Mouse (Mus musculus) forebrain, embryonic 11.5 days (tissue): ENCODE measurements around the gene Stap2. TPM values are rescaled to one million over a fixed set of nuclear protein-coding genes. Genes with fewer than 3 reads are reported as not detected.

ENCODE experiments used
- ATAC-seq: fragments of 200-750 bp; cut with Nextera tagmentation; replicated peaks from 2 replicates; pipeline ENCODE4 v1.8.0; 2017; ENCODE audit warnings: moderate TSS enrichment; ENCODE audit not compliant: low FRiP score
- DNase-seq: peaks from one replicate; pipeline ENCODE4 v3.0.0-alpha.2; 2017; ENCODE audit warnings: low spot score
- H3K27ac ChIP-seq: fragments of 300-500 bp; sonication (generic); 2 replicates; pipeline ENCODE4 v1.5.1; 2014; ENCODE audit warnings: low read depth, low read length
- H3K27me3 ChIP-seq: fragments of 300-500 bp; sonication (generic); 2 replicates; pipeline ENCODE4 v1.6.1; 2014; ENCODE audit warnings: mild to moderate bottlenecking, low read length, mixed read lengths; ENCODE audit not compliant: control insufficient read depth, insufficient read depth
- H3K36me3 ChIP-seq: fragments of 300-500 bp; sonication (generic); 2 replicates; pipeline ENCODE4 v1.6.1; 2014; ENCODE audit warnings: mild to moderate bottlenecking, low read length, moderate library complexity, mixed read lengths; ENCODE audit not compliant: control insufficient read depth, insufficient read depth
- H3K4me1 ChIP-seq: fragments of 300-500 bp; sonication (generic); replicated peaks from 2 replicates; pipeline ENCODE4 v1.6.1; 2014; ENCODE audit warnings: low read length, mixed read lengths; ENCODE audit not compliant: control insufficient read depth, insufficient read depth
- H3K4me2 ChIP-seq: fragments of 300-500 bp; sonication (generic); 2 replicates; pipeline ENCODE4 v1.6.1; 2014; ENCODE audit warnings: low read depth, mild to moderate bottlenecking, low read length, moderate library complexity, mixed read lengths; ENCODE audit not compliant: severe bottlenecking
- H3K4me3 ChIP-seq: fragments of 300-500 bp; sonication (generic); 2 replicates; pipeline ENCODE4 v1.5.1; 2014; ENCODE audit warnings: low read depth, low read length
- H3K9ac ChIP-seq: fragments of 300-500 bp; sonication (generic); 2 replicates; pipeline ENCODE4 v1.6.1; 2014; ENCODE audit warnings: low read length
- H3K9me3 ChIP-seq: fragments of 300-500 bp; sonication (generic); 2 replicates; pipeline ENCODE4 v1.6.1; 2016; ENCODE audit warnings: low read length, mixed read lengths; ENCODE audit not compliant: control insufficient read depth
- WGBS: fragments of 180-500 bp; shearing (Covaris S2); extraction: QIAGEN DNeasy Blood & Tissue Kit; methylation state at CpG from one replicate; pipeline ENCODE4 v1.1.7; 2014; 5-methylcytosine and 5-hydroxymethylcytosine counted together
- polyA plus RNA-seq: library from polyadenylated mRNA; unstranded; fragments of >200 nt; fragmentation: Nextera tagmentation; extraction: Ambion mirVana; gene quantifications from 2 replicates; pipeline ENCODE4 v1.2.1, GENCODE M21; 2014

The Stap2 gene
- polyA plus RNA-seq, 1 experiment from 2014 or later = 5.3 TPM

DNA sequence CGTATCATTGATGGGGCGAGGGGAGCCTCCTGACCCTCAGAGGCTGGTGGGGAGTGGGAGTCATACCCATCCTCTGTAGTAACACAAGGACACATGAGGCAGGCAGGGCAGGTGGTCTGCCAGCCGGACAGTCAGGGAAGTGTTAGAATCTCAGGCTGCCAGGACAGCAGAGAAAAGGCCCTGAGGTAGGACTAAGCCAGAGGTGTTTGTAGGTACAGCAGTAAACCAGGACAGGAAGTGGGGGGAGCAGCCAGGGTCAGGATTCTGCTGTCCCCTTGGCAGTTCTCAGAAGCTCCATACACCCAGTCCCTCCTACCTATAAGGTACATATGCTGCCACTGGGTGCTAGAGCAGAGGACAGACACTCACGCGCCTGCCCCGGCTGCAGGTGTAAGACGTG, 43.8 kb downstream of the Stap2 start:
- peak; percentile 41 for DNase-seq
- Histone ChIP-seq H3K36me3 (peaks cover 2% of the 10 kb centered on the region; the same call in 1 of the 2 replicates), H3K27me3 (no peaks in the 10 kb centered on the region), H3K4me3 (no peak overlapping the region), H3K9me3 (no peaks in the 10 kb centered on the region), H3K9ac (no peak overlapping the region), H3K4me2 (no peak overlapping the region), H3K4me1 (peaks cover 8% of the 10 kb centered on the region; the same call in 1 of the 2 replicates), H3K27ac (no peak overlapping the region)
- WGBS = 94% methylated on average over 7 of the region's 7 CpGs
- no peak for ATAC-seq

DNA sequence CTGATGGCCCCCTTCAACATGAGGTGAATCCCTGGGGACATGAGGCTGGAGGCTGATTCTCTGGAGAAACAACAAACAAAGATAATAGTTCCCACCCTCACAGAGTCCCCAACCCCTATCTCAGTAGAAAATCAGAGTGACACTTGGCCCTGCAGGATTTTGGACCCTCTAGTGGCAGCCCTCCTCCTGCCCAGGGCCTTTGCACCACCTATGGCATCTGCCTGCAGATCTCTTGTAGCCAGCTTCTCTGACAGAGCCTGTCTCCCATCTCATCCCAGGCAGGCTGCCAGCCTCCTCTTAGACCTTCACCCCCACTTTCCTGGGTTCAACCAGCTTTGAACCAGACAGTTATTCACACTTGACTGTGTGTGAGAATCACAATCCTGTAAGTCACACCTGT, 44.6 kb downstream of the Stap2 start:
- Histone ChIP-seq H3K4me3 (no peak overlapping the region), H3K9ac (no peak overlapping the region), H3K36me3 (no peaks in the 10 kb centered on the region; the same call in 1 of the 2 replicates), H3K27ac (no peak overlapping the region), H3K4me1 (peaks cover 10% of the 10 kb centered on the region), H3K4me2 (no peak overlapping the region), H3K9me3 (no peaks in the 10 kb centered on the region), H3K27me3 (no peaks in the 10 kb centered on the region)
- ATAC-seq = no peak
- no peak for DNase-seq

DNA sequence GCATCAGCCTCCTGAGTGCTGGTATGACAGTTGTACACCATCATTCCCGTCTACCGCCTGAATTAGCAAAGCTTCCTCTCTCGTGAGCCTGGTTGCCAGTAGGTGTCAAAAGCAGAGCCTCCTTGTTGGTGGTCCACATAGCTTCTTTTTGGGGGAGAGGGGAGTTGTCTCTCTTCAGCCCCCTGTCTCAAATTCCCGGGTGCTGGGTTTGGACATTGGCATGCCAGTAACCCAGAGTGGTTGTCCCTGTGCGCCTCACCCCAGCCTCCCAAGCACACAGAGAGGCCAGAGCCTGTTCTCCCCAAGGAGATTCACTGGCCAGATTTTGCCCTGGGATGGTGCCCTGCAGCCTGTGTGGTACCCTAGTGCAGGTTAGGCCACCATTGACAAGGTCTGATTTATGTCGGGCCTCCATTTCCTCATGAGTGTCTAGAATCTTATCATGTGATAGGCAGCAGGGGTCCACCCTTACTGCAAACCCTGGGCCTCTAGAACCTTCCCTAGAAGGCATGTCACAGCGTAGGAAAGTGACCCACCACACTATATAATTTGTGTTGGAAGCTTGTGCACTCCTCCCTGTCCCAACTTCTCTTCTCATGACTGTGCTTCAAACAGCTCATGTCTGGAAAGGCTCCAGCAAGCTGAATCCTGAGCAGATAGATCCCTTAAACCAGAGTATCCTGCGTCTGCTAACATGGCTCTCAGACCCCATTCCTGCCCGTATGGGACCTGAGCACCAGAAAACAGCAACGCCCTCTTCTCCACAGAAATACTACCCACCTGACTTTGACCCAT, 45.2 kb downstream of the Stap2 start:
- 75% methylated on average over 10 of the region's 10 CpGs for WGBS
- Histone ChIP-seq H3K9ac (peak overlapping the region; percentile 37), H3K4me1 (peaks cover 10% of the 10 kb centered on the region), H3K27ac (no peak overlapping the region), H3K4me3 (peak overlapping the region; percentile 56), H3K9me3 (no peaks in the 10 kb centered on the region), H3K36me3 (no peaks in the 10 kb centered on the region; the same call in 1 of the 2 replicates), H3K4me2 (peak overlapping the region; percentile 66), H3K27me3 (no peaks in the 10 kb centered on the region)
- no peak for ATAC-seq
- peak; percentile 52 for DNase-seq

DNA sequence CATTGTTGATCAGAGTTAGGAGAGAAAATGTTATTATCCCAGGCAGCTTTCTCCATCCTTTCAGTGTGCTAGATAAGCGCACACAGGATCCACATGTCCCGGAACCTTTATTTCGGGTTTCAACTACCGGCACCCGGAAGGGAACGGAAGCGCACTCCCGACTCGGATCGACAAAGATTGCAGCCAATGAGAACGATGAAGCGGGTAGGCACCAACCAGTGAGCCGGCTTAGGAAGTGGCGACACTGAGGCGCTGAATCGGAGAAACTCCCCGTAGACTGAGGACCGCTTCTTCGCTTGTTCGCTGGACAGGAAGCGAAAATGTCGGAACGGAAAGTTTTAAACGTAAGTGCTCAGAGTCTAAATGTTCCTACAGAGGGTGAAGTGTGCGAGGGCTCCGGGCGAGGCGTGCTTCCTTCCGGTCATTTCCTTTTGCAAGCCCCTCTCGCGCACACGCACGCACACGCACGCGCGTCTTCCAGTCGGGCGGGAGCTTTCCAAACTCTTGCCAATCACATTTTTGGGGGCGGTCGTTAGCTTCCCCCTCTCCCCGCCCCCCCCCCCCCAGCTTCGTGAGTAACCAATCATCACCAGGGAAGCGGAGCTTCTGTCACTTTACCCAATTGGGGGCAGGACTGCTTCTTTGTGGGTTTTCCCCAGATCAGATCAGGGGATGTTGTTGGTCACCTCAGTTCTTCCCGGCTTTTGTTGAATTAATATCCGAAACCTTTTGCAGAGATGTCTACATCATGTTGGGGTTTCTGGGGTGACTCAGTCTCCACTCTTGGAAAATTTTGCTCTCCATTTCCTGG, 46.3 kb downstream of the Stap2 start, which contains the start of gene Yju2:
Yju2 (plus strand) TSS at position 182 of the 811 bp plus-strand sequence.
- Histone ChIP-seq H3K27ac (peak within 1 kb of the TSS; percentile 92), H3K4me1 (peaks cover 10% of the 10 kb centered on the region), H3K36me3 (no peaks in the 10 kb centered on the region), H3K27me3 (no peaks in the 10 kb centered on the region), H3K9ac (peak within 1 kb of the TSS; percentile 60), H3K4me3 (peak within 1 kb of the TSS; percentile 56), H3K4me2 (peak within 1 kb of the TSS; percentile 66), H3K9me3 (no peaks in the 10 kb centered on the region)
- under 1% methylated on average over 46 of the region's 46 CpGs for WGBS
- ATAC-seq (peak; percentile 90), DNase-seq (peak; percentile 94)

DNA sequence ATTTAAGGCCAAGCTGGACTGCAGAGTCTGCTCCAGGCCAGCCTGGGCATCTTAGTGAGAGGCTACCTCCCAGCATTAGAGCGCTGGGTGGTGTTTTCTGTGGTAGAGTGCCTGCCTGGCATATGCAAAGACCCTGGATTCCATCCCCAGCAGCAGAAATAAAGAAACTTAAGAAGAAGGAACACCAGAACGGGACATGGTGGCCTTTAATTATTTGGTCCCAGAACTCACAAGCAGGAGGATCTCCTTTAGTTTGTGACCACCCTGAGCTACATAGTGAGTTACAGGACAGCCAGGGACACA, 46.8 kb downstream of the Stap2 start:
- 21% methylated on average over 2 of the region's 2 CpGs for WGBS
- ATAC-seq = no peak
- H3K36me3 ChIP-seq = no peaks in the 10 kb centered on the region
- H3K9me3 ChIP-seq = no peaks in the 10 kb centered on the region
- H3K9ac ChIP-seq = peak overlapping the region; percentile 60
- DNase-seq = peak; percentile 51
- H3K4me2 ChIP-seq = peak overlapping the region; percentile 66
- peak overlapping the region; percentile 56 for H3K4me3 ChIP-seq
- peak overlapping the region; percentile 92; the same call in 1 of the 2 replicates for H3K27ac ChIP-seq
- peaks cover 10% of the 10 kb centered on the region for H3K4me1 ChIP-seq
- H3K27me3 ChIP-seq = no peaks in the 10 kb centered on the region

DNA sequence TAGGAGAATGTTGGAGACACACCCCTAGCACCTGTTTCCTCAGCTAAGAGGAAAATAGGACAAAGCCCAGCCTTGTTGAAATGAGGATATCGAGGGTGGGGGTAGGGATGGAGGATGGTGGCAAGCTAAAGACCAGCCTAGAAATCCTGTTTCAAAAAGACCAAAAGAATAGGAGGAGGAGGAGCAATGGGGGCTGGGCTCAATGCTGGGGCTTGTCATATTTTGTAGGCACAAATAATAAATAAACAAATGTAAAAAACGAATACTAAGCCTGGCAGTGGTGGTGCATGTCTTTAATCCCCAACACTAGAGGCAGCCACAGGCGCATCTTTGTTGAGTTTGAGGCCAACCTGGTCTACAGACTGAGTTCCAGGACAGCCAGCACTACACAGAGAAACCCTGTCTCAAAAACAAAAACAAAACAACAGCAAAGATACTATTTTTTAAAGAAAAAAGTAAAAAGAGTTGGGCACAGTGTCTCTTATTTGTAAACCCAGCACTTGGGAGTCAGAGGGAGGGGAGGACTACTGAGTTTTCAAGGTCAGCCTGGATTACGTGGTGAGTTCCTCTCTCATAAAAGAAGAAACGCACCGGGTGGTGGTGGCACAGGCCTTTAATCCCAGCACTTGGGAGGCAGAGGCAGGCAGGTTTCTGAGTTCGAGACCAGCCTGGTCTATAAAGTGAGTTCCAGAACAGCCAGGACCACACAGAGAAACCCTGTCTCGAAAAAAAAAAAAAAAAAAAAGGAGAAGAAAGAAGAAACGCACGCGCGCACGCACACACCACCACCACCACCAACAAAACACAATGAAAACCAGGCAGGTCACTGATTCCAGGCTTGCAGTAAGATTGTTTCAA, 47.4 kb downstream of the Stap2 start:
- Histone ChIP-seq H3K9ac (peak overlapping the region; percentile 60), H3K4me2 (peak overlapping the region; percentile 66), H3K9me3 (no peaks in the 10 kb centered on the region), H3K4me3 (peak overlapping the region; percentile 56), H3K4me1 (peaks cover 10% of the 10 kb centered on the region), H3K27me3 (no peaks in the 10 kb centered on the region), H3K36me3 (no peaks in the 10 kb centered on the region), H3K27ac (0 out of 2 replicates have a peak overlapping the region, but pooled peaks have one; percentile 92)
- DNase-seq (peak; percentile 48), ATAC-seq (no peak)
- 80% methylated on average over 13 of the region's 13 CpGs for WGBS

DNA sequence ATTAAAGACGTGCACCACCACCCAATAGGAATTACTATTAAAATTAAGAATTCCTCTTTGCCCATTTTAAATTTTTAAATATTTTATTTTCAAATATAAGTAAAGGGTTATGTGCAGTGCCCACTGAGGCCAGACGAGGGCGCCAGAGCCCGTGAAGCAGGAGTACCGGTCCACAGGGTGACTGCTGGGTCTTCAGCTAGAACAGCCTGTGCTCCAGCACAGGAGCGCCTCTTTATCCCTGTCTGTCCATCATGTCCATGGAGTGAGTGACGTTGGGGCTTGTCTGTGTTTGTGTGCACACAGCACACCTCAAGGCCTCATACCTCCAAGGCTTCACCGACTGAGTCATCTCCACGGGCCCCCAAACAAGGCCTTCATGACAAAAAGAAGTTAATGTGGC, 48.2 kb downstream of the Stap2 start:
- Histone ChIP-seq H3K9ac (no peak overlapping the region), H3K9me3 (no peaks in the 10 kb centered on the region), H3K4me1 (peaks cover 10% of the 10 kb centered on the region), H3K27me3 (no peaks in the 10 kb centered on the region), H3K36me3 (no peaks in the 10 kb centered on the region), H3K4me2 (no peak overlapping the region), H3K27ac (no peak overlapping the region), H3K4me3 (no peak overlapping the region)
- ATAC-seq (peak; percentile 34), DNase-seq (peak; percentile 87)
- WGBS = 11% methylated on average over 9 of the region's 9 CpGs

DNA sequence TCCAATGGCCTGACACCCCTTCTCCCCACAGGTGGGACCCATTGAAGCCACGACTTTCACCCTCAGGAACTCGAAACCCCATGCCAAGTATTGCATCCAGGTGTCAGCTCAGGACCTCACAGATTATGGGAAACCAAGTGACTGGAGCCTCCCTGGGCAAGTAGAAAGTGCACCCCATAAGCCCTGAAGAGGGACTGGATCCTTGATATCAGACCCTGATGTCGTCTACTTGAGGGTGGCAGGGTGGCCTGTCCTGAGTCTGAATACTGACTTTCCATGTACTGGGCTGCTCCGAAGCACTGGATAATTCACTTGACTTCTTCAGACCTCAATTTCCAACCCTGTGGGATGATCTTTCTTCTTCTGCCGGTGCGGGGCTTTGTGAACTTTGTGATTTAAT, 48.8 kb downstream of the Stap2 start:
- H3K36me3 ChIP-seq = no peaks in the 10 kb centered on the region
- H3K9me3 ChIP-seq = no peaks in the 10 kb centered on the region
- no peak overlapping the region for H3K27ac ChIP-seq
- peak overlapping the region; percentile 88 for H3K4me2 ChIP-seq
- DNase-seq (peak; percentile 49), ATAC-seq (no peak)
- H3K9ac ChIP-seq = peak overlapping the region; percentile 60
- no peaks in the 10 kb centered on the region for H3K27me3 ChIP-seq
- H3K4me3 ChIP-seq = peak overlapping the region; percentile 46
- 38% methylated on average over 6 of the region's 6 CpGs for WGBS
- H3K4me1 ChIP-seq = peaks cover 10% of the 10 kb centered on the region
